12 mouse cellular contexts compared by ENCODE assay signal in the genomic region with DNA sequence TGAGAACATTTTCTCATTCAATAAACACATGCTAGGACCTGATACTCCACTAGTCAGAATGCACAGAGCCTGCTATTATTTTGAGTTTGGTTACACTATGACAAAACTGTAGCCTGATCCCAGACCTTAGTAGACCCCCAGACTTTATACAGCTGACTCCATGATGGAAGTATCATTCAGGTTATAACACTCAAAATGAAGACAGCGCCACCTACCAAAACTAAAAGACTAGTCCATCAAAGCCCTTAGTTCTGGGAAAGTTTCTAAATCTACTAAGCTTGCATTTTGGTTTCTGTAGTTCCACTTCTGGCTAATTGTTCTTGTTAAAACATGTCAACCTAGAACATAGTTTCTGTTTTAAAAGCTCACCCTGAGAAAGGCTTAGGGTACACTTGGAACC. TPM values are rescaled to one million over a fixed set of nuclear protein-coding genes. Genes with fewer than 3 reads are reported as not detected.
DNase-seq lines count a peak whose midpoint lies in the region; ATAC-seq lines count a peak whose summit lies in the region.
"Had no signal": no experiment of that assay in that cellular context is flagged by ENCODE, and none has a peak within 500 bp of the region (broad histone marks: within the 10 kb centered on the region; RNA-seq: fewer than 3 reads in every experiment).

No protein-coding gene starts in this region.

- peak overlapping the region; percentile 63; the same call in 1 of the 2 replicates for H3K4me2 ChIP-seq in kidney, embryonic 15.5 days
- H3K4me2 ChIP-seq in hindbrain, embryonic 12.5 days (replicated peaks) = peak overlapping the region; percentile 60
- peak overlapping the region; percentile 62 for H3K4me2 ChIP-seq in midbrain, embryonic 14.5 days (ENCODE audit: low read length)

- intact Hi-C loops in left cerebral cortex, postnatal 36 days (cut with DNase I) = loop anchor here (5.0 kb wide), 1 partner anchor 40 kb away; no protein-coding TSS in a partner anchor

- no peak for DNase-seq in kidney, postnatal 10 days
- DNase-seq in ES-CJ7 (ENCODE audit: low read depth, low spot score) = peak; percentile 23
- DNase-seq in midbrain, embryonic 14.5 days = peak; percentile 21
- no peak for DNase-seq in left cerebral cortex, postnatal 36 days (ENCODE audit: low spot score in 2 of 2)
- DNase-seq in gastrocnemius, adult 8-10 months (ENCODE audit: low spot score in 2 of 2) = no peak
- no peak for DNase-seq in thymus, postnatal 14 days

- H3K9ac ChIP-seq in kidney, embryonic 15.5 days = no peak overlapping the region
- H3K9ac ChIP-seq in hindbrain, embryonic 12.5 days = no peak overlapping the region
- H3K9ac ChIP-seq in midbrain, embryonic 14.5 days (replicated peaks; ENCODE audit: low read length) = no peak overlapping the region

- no peaks in the 10 kb centered on the region for H3K4me1 ChIP-seq in kidney, embryonic 15.5 days
- peaks cover 4% of the 10 kb centered on the region; the same call in 1 of the 2 replicates for H3K4me1 ChIP-seq in hindbrain, embryonic 12.5 days
- no peaks in the 10 kb centered on the region for H3K4me1 ChIP-seq in midbrain, embryonic 14.5 days (ENCODE audit: control insufficient read depth, insufficient read depth, low read length)

- H3K36me3 ChIP-seq in kidney, embryonic 15.5 days = no peaks in the 10 kb centered on the region
- H3K36me3 ChIP-seq in hindbrain, embryonic 12.5 days = no peaks in the 10 kb centered on the region
- no peaks in the 10 kb centered on the region for H3K36me3 ChIP-seq in midbrain, embryonic 14.5 days (ENCODE audit: control insufficient read depth, insufficient read depth, low read length)

- H3K4me3 ChIP-seq in kidney, embryonic 15.5 days (replicated peaks) = no peak overlapping the region; the same call in 1 of the 2 replicates
- H3K4me3 ChIP-seq in hindbrain, embryonic 12.5 days = no peak overlapping the region
- peak overlapping the region; percentile 51; the same call in 1 of the 2 replicates for H3K4me3 ChIP-seq in midbrain, embryonic 14.5 days (replicated peaks; ENCODE audit: low read depth, low read length)

- ATAC-seq in kidney, embryonic 15.5 days (replicated peaks; ENCODE audit: low FRiP score) = no peak
- ATAC-seq in hindbrain, embryonic 12.5 days (ENCODE audit: low FRiP score) = no peak
- no peak for ATAC-seq in midbrain, embryonic 14.5 days (ENCODE audit: low FRiP score, low TSS enrichment)

- no peaks in the 10 kb centered on the region for H3K9me3 ChIP-seq in kidney, embryonic 15.5 days (replicated peaks)
- H3K9me3 ChIP-seq in hindbrain, embryonic 12.5 days (replicated peaks) = no peaks in the 10 kb centered on the region
- no peaks in the 10 kb centered on the region for H3K9me3 ChIP-seq in midbrain, embryonic 14.5 days (ENCODE audit: control insufficient read depth, low read length)

- 55% methylated on average over 1 of the region's 1 CpGs for WGBS in kidney, embryonic 15.5 days
- WGBS in hindbrain, embryonic 12.5 days = 76% methylated on average over 1 of the region's 1 CpGs
- WGBS in midbrain, embryonic 14.5 days = 57% methylated on average over 1 of the region's 1 CpGs

- no peaks in the 10 kb centered on the region for H3K27me3 ChIP-seq in kidney, embryonic 15.5 days
- H3K27me3 ChIP-seq in hindbrain, embryonic 12.5 days = no peaks in the 10 kb centered on the region
- no peaks in the 10 kb centered on the region for H3K27me3 ChIP-seq in midbrain, embryonic 14.5 days (ENCODE audit: control insufficient read depth, insufficient read depth, low read length)

- H3K27ac ChIP-seq in kidney, embryonic 15.5 days = peak overlapping the region; percentile 92; the same call in 1 of the 2 replicates
- H3K27ac ChIP-seq in hindbrain, embryonic 12.5 days = no peak overlapping the region
- H3K27ac ChIP-seq in midbrain, embryonic 14.5 days (replicated peaks; ENCODE audit: low read depth, low read length) = no peak overlapping the region

RNA-seq across cellular contexts. Expression of a gene that starts 0.8 kb away (rescaled TPM):
- polyA plus RNA-seq in kidney, embryonic 15.5 days (2015; fragmentation: Nextera tagmentation; extraction: Ambion mirVana) = 14.8 and 15.3 TPM in 2 replicates
- polyA plus RNA-seq in hindbrain, embryonic 12.5 days (2016; fragmentation: Nextera tagmentation; extraction: Ambion mirVana) = 24.4 and 27.5 TPM in 2 replicates
- polyA plus RNA-seq in midbrain, embryonic 14.5 days (2014; fragmentation: Nextera tagmentation; extraction: Ambion mirVana) = 25.9 and 31.1 TPM in 2 replicates
- total RNA-seq in left cerebral cortex, postnatal 36 days (2021) = 10 to 100 TPM in 1 of 2 experiments, 1 to 10 TPM in 1; 8.5 to 10.1 TPM
- 1 to 10 TPM; 7.7 to 8.3 (median 7.9) TPM for total RNA-seq in gastrocnemius, adult 8-10 months (2022)

RNA-seq across cellular contexts. Expression of a gene that starts 56.5 kb away (rescaled TPM):
- not detected in 2 replicates for polyA plus RNA-seq in kidney, embryonic 15.5 days (2015; fragmentation: Nextera tagmentation; extraction: Ambion mirVana)
- polyA plus RNA-seq in hindbrain, embryonic 12.5 days (2016; fragmentation: Nextera tagmentation; extraction: Ambion mirVana) = not detected in 2 replicates
- polyA plus RNA-seq in midbrain, embryonic 14.5 days (2014; fragmentation: Nextera tagmentation; extraction: Ambion mirVana) = not detected in 2 replicates
- total RNA-seq in left cerebral cortex, postnatal 36 days (2021) = not detected
- total RNA-seq in gastrocnemius, adult 8-10 months (2022) = not detected
- total RNA-seq: common myeloid progenitor, adult 5-6 weeks had no signal
- polyA plus RNA-seq: heart, postnatal 0 days; limb, embryonic 11.5 days; urinary bladder, adult 2 months had no signal

Comparison
In these comparisons a context has a peak if more than half of its experiments do, and no peak if none do; other contexts are left out.
1. DNase-seq: peak in ES-CJ7 (single experiment) and midbrain, embryonic 14.5 days (single experiment); none in kidney, postnatal 10 days (single experiment), left cerebral cortex, postnatal 36 days (0 of 2), gastrocnemius, adult 8-10 months (0 of 2) and thymus, postnatal 14 days (single experiment).
2. Peak in every context shown above with its lines, with median percentiles within 50 percentile points of each other: H3K4me2 ChIP-seq.